Mouse (Mus musculus): ENCODE results near the gene Rnf113a2.

- TF ChIP-seq CTCF (IDR thresholded peaks at IDR 0.05; ENCODE audit: extremely low read depth, insufficient read depth, low read length): no peak
- TF ChIP-seq POLR2A (IDR thresholded peaks at IDR 0.05; ENCODE audit: extremely low read depth, insufficient read depth, low read length): no peak
Observed at GRCm38 (mm10) chr12:84392681-84393080, 24.3 kb upstream of the Rnf113a2 start.
